In the genomic region with DNA sequence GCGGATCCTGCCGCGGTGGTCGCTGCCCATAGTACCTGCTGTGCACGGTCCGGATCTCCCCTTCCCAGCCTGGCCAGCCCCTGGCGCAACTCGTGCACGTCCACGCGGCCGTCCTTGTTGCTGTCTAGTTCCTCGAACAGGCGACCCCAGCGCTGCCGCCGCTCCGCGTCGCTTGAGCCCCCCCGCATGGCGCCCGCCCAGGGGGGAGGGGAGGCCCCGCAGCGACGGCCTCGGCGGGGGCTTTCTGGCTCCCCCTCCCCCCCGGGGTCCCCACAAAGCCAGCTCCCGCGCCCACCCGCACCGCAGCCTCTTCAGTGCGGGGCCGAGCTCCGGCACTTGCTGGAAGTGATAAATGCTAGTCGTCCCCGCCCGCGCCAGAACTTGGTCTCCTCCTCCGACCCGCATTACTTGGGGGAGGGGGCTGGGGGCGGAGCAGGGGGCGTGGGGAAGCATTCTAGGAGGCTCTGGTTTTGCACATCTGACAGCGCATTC, we compare ENCODE assay signal across 8 mouse cellular contexts. TPM values are rescaled to one million over a fixed set of nuclear protein-coding genes. Genes with fewer than 3 reads are reported as not detected.
DNase-seq lines count a peak whose midpoint lies in the region; ATAC-seq lines count a peak whose summit lies in the region.

TSS of gene Slc25a23 (minus strand) at position 378 of the 492 bp plus-strand sequence.

- H3K27ac ChIP-seq in hindbrain, embryonic 13.5 days = peak within 1 kb of the TSS; percentile 85

- DNase-seq in NIH3T3 (ENCODE audit: low read depth) = peak; percentile 68
- DNase-seq in cerebellum, adult 9-11 months = peak; percentile 87
- DNase-seq in frontal cortex, postnatal 25 days (ENCODE audit: low spot score in 2 of 2) = peak; percentile 46 to 56
- DNase-seq in layer of hippocampus, postnatal 25 days (ENCODE audit: extremely low spot score in 1 of 2, low spot score in 1 of 2) = peak; percentile 68 to 76
- DNase-seq in lung, postnatal 10 days = peak; percentile 72
- DNase-seq in retina, postnatal 7 days (ENCODE audit: low read depth, low spot score) = peak; percentile 71
- peak; percentile 25 for DNase-seq in urinary bladder, postnatal 25 days (ENCODE audit: low spot score)

- peak within 1 kb of the TSS; percentile 85 for H3K9ac ChIP-seq in hindbrain, embryonic 13.5 days

- ATAC-seq in hindbrain, embryonic 13.5 days (ENCODE audit: low FRiP score) = peak; percentile 80

- peaks cover 35% of the 10 kb centered on the region for H3K27me3 ChIP-seq in hindbrain, embryonic 13.5 days

- WGBS in hindbrain, embryonic 13.5 days = under 1% methylated on average over 44 of the region's 45 CpGs

- H3K4me2 ChIP-seq in hindbrain, embryonic 13.5 days = peak within 1 kb of the TSS; percentile 66

- no peaks in the 10 kb centered on the region for H3K9me3 ChIP-seq in hindbrain, embryonic 13.5 days

- H3K4me1 ChIP-seq in hindbrain, embryonic 13.5 days (replicated peaks) = peaks cover 25% of the 10 kb centered on the region

- H3K4me3 ChIP-seq in hindbrain, embryonic 13.5 days = peak within 1 kb of the TSS; percentile 84

- H3K36me3 ChIP-seq in hindbrain, embryonic 13.5 days = peaks cover 25% of the 10 kb centered on the region

RNA-seq across cellular contexts. Expression of gene Slc25a23, which starts in this region (rescaled TPM):
- 26.5 and 27.6 TPM in 2 replicates for polyA plus RNA-seq in hindbrain, embryonic 13.5 days (2015; fragmentation: Nextera tagmentation; extraction: Ambion mirVana)
- total RNA-seq in layer of hippocampus, postnatal 25 days (2021) = 100 to 1,000 TPM; 351 to 373 TPM

Comparison
In these comparisons a context has a peak if more than half of its experiments do, and no peak if none do; other contexts are left out.
1. Peak in every context shown above with its lines: DNase-seq, ATAC-seq, H3K4me3 ChIP-seq and H3K27ac ChIP-seq.
2. DNase-seq: peak in every context shown above with its lines; median percentile 87 in cerebellum, adult 9-11 months; 72 in layer of hippocampus, postnatal 25 days; 72 in lung, postnatal 10 days; 71 in retina, postnatal 7 days; 68 in NIH3T3; 51 in frontal cortex, postnatal 25 days; 25 in urinary bladder, postnatal 25 days.